10 mouse cellular contexts compared by ENCODE assay signal in genomic region chr6:7660377-7661080, GRCm38 (mm10). TPM values are rescaled to one million over a fixed set of nuclear protein-coding genes. Genes with fewer than 3 reads are reported as not detected.
DNase-seq lines count a peak whose midpoint lies in the region; ATAC-seq and TF ChIP-seq lines count a peak whose summit lies in the region.
"Had no signal": no experiment of that assay in that cellular context is flagged by ENCODE, and none has a peak within 500 bp of the region (broad histone marks: within the 10 kb centered on the region; RNA-seq: fewer than 3 reads in every experiment).

No protein-coding gene starts in this region.

- no peak overlapping the region for H3K9ac ChIP-seq in hindbrain, embryonic 13.5 days
- H3K9ac ChIP-seq: heart, embryonic 15.5 days had no signal

- no peaks in the 10 kb centered on the region for H3K27me3 ChIP-seq in hindbrain, embryonic 13.5 days
- H3K27me3 ChIP-seq: heart, embryonic 15.5 days; megakaryocyte, embryonic 14.5 days had no signal

- no peak overlapping the region for H3K27ac ChIP-seq in left cerebral cortex, adult 2 months
- H3K27ac ChIP-seq in hindbrain, embryonic 13.5 days = no peak overlapping the region
- H3K27ac ChIP-seq: heart, embryonic 15.5 days had no signal

- DNase-seq in left cerebral cortex, adult 2 months (ENCODE audit: extremely low spot score in 1 of 2, low spot score in 2 of 2) = no peak
- no peak for DNase-seq in left cerebral cortex, postnatal 4 days
- DNase-seq in MN1 (ENCODE audit: low spot score) = peak; percentile 47
- peak; percentile 37 for DNase-seq in c-Kit-positive CD71-positive TER-119-positive erythroid progenitor cells, embryonic 14.5 days (ENCODE audit: low spot score)
- DNase-seq in retina, adult 2 months (ENCODE audit: low read depth, low spot score) = peak; percentile 8
- no peak for DNase-seq in left cerebral cortex, adult 8-10 months (ENCODE audit: low spot score in 2 of 2)
- no peak for DNase-seq in gastrocnemius, postnatal 10 days

- no peaks in the 10 kb centered on the region for H3K4me1 ChIP-seq in hindbrain, embryonic 13.5 days (replicated peaks)
- H3K4me1 ChIP-seq: heart, embryonic 15.5 days had no signal

- H3K4me3 ChIP-seq in left cerebral cortex, adult 2 months = no peak overlapping the region
- no peak overlapping the region for H3K4me3 ChIP-seq in hindbrain, embryonic 13.5 days
- H3K4me3 ChIP-seq: heart, embryonic 15.5 days; megakaryocyte, embryonic 14.5 days had no signal

- peak; percentile 83 for TF ChIP-seq CTCF in left cerebral cortex, adult 2 months (IDR thresholded peaks at IDR 0.05)

- intact Hi-C loops in left cerebral cortex, adult 2 months (cut with DNase I) = no loop called here
- intact Hi-C loops in left cerebral cortex, postnatal 4 days (cut with DNase I) = no loop called here

- no peak overlapping the region for H3K4me2 ChIP-seq in hindbrain, embryonic 13.5 days
- H3K4me2 ChIP-seq: heart, embryonic 15.5 days had no signal

- peak; percentile 54; the same call in 1 of the 2 replicates for ATAC-seq in hindbrain, embryonic 13.5 days (ENCODE audit: low FRiP score)

- no peaks in the 10 kb centered on the region for H3K36me3 ChIP-seq in hindbrain, embryonic 13.5 days
- H3K36me3 ChIP-seq: heart, embryonic 15.5 days had no signal

- no peaks in the 10 kb centered on the region for H3K9me3 ChIP-seq in hindbrain, embryonic 13.5 days
- H3K9me3 ChIP-seq: heart, embryonic 15.5 days; megakaryocyte, embryonic 14.5 days had no signal

- 71% methylated on average over 5 of the region's 5 CpGs for WGBS in hindbrain, embryonic 13.5 days

RNA-seq across cellular contexts. Expression of gene Asns, which starts 32.5 kb away (rescaled TPM):
- 100 to 1,000 TPM; 100 to 108 TPM for total RNA-seq in left cerebral cortex, adult 2 months (2021)
- total RNA-seq in left cerebral cortex, postnatal 4 days (2021) = 10 to 100 TPM; 99.3 to 99.8 TPM
- 69.7 and 71.2 TPM in 2 replicates for polyA plus RNA-seq in hindbrain, embryonic 13.5 days (2015; fragmentation: Nextera tagmentation; extraction: Ambion mirVana)
- 100 to 1,000 TPM; 110 to 118 (median 115) TPM for total RNA-seq in left cerebral cortex, adult 8-10 months (2022)
- 1 to 10 TPM; 3.3 to 7.7 TPM for total RNA-seq in gastrocnemius, postnatal 10 days (2021)

Comparison
In these comparisons a context has a peak if more than half of its experiments do, and no peak if none do; other contexts are left out.
1. DNase-seq: peak in MN1 (single experiment), c-Kit-positive CD71-positive TER-119-positive erythroid progenitor cells, embryonic 14.5 days (single experiment) and retina, adult 2 months (single experiment); none in left cerebral cortex, adult 2 months (0 of 2), left cerebral cortex, postnatal 4 days (single experiment), left cerebral cortex, adult 8-10 months (0 of 2) and gastrocnemius, postnatal 10 days (single experiment).
2. RNA of gene Asns, which starts 32.5 kb away (total RNA-seq): 110 to 118 TPM in left cerebral cortex, adult 8-10 months, 100 to 108 TPM in left cerebral cortex, adult 2 months and 99.3 to 99.8 TPM in left cerebral cortex, postnatal 4 days; 3.3 to 7.7 TPM in gastrocnemius, postnatal 10 days; every median in the first group is over 10 times any median in the second.